1 mouse cellular context compared by ENCODE assay signal in the genomic region with DNA sequence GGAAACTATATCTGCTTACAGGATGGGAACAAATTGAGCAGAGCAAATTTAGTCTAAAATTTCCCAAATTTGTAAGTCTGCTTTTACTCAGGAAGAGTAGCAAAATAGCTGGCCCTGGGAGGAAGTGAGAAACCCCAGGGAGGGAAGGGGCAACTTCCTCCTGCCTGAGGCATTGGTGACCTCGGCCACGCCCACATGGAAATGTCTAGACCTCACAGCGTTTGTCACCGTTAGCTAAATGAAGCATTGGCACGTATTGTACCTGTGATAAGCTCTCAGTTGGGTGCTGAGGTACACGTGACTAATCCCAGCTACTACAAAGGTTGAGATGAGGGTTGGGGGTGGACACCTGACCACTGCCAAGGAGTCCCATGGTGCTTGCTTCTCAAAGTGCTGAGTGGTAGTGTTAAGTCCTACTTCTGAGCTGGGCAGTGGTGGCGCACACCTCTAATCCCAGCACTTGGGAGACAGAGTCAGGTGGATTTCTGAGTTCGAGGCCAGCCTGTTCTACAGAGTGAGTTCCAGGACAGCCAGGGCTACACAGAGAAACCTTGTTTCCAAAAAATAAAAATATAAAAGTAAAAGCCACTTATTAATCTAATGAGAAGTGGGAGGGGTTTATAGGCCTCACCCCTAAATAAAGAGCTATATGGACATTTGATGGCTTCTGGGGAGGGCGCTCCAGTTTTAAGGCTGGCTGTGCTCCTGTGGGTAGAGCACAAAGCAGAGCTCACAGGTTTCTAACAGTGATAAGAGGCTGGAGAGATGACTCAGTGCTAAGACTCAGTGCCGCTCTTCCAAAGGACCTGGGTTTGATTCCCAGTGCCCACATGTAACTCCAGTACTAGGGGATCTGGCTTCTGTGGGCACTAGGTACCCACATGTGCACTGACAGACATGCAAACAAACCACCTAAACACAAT.
A peak's percentile ranks its signal among the peaks of the same experiment; 100 is the strongest.
TF ChIP-seq lines count a peak whose summit lies in the region.

No protein-coding gene starts in this region.

TF ChIP-seq in MEL, 35 proteins besides CTCF, POLR2A, EP300 and RAD21:
- no peak for TF ChIP-seq NRF1 (IDR thresholded peaks at IDR 0.05; ENCODE audit: insufficient read depth, low read depth, low read length, poor library complexity, severe bottlenecking)
- TF ChIP-seq UBTF (IDR thresholded peaks at IDR 0.05; ENCODE audit: borderline replicate concordance, insufficient read depth, low read depth, low read length): no peak
- TF ChIP-seq CHD2 (IDR thresholded peaks at IDR 0.05; ENCODE audit: low read length): no peak
- TF ChIP-seq TCF12 (IDR thresholded peaks at IDR 0.05; ENCODE audit: low read depth, low read length): peak; percentile 54
- TF ChIP-seq MYC (IDR thresholded peaks at IDR 0.05; ENCODE audit: low read depth, low read length): peak; percentile 84; the same call in 1 of the 2 replicates
- TF ChIP-seq JUND (IDR thresholded peaks at IDR 0.05; ENCODE audit: low read depth, low read length): peak; percentile 83; the same call in 1 of the 2 replicates
- TF ChIP-seq MAFK (IDR thresholded peaks at IDR 0.05; ENCODE audit: borderline replicate concordance, low read depth, low read length): no peak
- no peak; the same call in 1 of the 2 replicates for TF ChIP-seq NELFE (IDR thresholded peaks at IDR 0.05; ENCODE audit: low read depth, low read length)
- peak; percentile 87 for TF ChIP-seq MAZ (IDR thresholded peaks at IDR 0.05; ENCODE audit: low read depth, low read length)
- peak; percentile 82 for TF ChIP-seq GATA1 (IDR thresholded peaks at IDR 0.05; ENCODE audit: low read depth, low read length)
- TF ChIP-seq ZNF384 (IDR thresholded peaks at IDR 0.05; ENCODE audit: low read depth, low read length): no peak; the same call in 1 of the 2 replicates
- peak; percentile 54; the same call in 1 of the 2 replicates for TF ChIP-seq CHD1 (IDR thresholded peaks at IDR 0.05; ENCODE audit: low read depth, low read length)
- peak; percentile 93 for TF ChIP-seq MAX (IDR thresholded peaks at IDR 0.05; ENCODE audit: low read length)
- TF ChIP-seq KAT2A (conservative IDR thresholded peaks at IDR 0.05; ENCODE audit: low read depth, low read length): no peak
- no peak for TF ChIP-seq POLR2AphosphoS2 (IDR thresholded peaks at IDR 0.05; ENCODE audit: low read length)
- TF ChIP-seq TAL1 (IDR thresholded peaks at IDR 0.05; ENCODE audit: low read length): peak; percentile 95
- TF ChIP-seq ZKSCAN1 (IDR thresholded peaks at IDR 0.05; ENCODE audit: low read depth, low read length): no peak
- TF ChIP-seq USF1 (IDR thresholded peaks at IDR 0.05; ENCODE audit: low read depth, low read length): peak; percentile 92
- peak; percentile 19; the same call in 1 of the 2 replicates for TF ChIP-seq MYB (IDR thresholded peaks at IDR 0.05; ENCODE audit: low read depth, low read length)
- TF ChIP-seq POLR2AphosphoS5 (IDR thresholded peaks at IDR 0.05; ENCODE audit: borderline replicate concordance, low read depth, low read length): no peak; the same call in 1 of the 2 replicates
- TF ChIP-seq GABPA (IDR thresholded peaks at IDR 0.05; ENCODE audit: low read depth, low read length): no peak
- peak; percentile 66; the same call in 1 of the 2 replicates for TF ChIP-seq SIN3A (IDR thresholded peaks at IDR 0.05; ENCODE audit: low read length)
- TF ChIP-seq BHLHE40 (IDR thresholded peaks at IDR 0.05; ENCODE audit: borderline replicate concordance, low read depth, low read length): peak; percentile 97
- TF ChIP-seq USF2 (IDR thresholded peaks at IDR 0.05; ENCODE audit: borderline replicate concordance in 1 of 2, insufficient read depth in 1 of 2, low read depth in 1 of 2, low read length in 2 of 2): no peak
- peak; percentile 84 for TF ChIP-seq ETS1 (IDR thresholded peaks at IDR 0.05; ENCODE audit: low read depth, low read length)
- TF ChIP-seq TBP (IDR thresholded peaks at IDR 0.05; ENCODE audit: low read depth, low read length): peak; percentile 96
- no peak for TF ChIP-seq ZC3H11A (IDR thresholded peaks at IDR 0.05; ENCODE audit: low read depth, low read length)
- TF ChIP-seq MEF2A (IDR thresholded peaks at IDR 0.05; ENCODE audit: extremely low read depth, insufficient replicate concordance, low read depth, low read length, poor library complexity, severe bottlenecking): no peak
- TF ChIP-seq SMC3 (IDR thresholded peaks at IDR 0.05; ENCODE audit: low read depth, low read length): no peak
- TF ChIP-seq MXI1 (IDR thresholded peaks at IDR 0.05; ENCODE audit: low read depth, low read length): peak; percentile 80; the same call in 1 of the 2 replicates
- TF ChIP-seq ELF1 (IDR thresholded peaks at IDR 0.05; ENCODE audit: low read depth, low read length): peak; percentile 75
- peak; percentile 67 for TF ChIP-seq RCOR1 (IDR thresholded peaks at IDR 0.05; ENCODE audit: low read depth, low read length)
- peak; percentile 19; the same call in 1 of the 2 replicates for TF ChIP-seq E2F4 (IDR thresholded peaks at IDR 0.05; ENCODE audit: borderline replicate concordance, low read depth, low read length)
- peak; percentile 56 for TF ChIP-seq HCFC1 (IDR thresholded peaks at IDR 0.05; ENCODE audit: low read depth, low read length)
- TF ChIP-seq ZMIZ1 (IDR thresholded peaks at IDR 0.05; ENCODE audit: low read depth, low read length): peak; percentile 99
